Mouse (Mus musculus): ENCODE data around the gene Arl6ip5. TPM values are rescaled to one million over a fixed set of nuclear protein-coding genes. Genes with fewer than 3 reads are reported as not detected.

Arl6ip5 gene
- polyA plus RNA-seq, 1 experiment from 2014 or later: 66.1 TPM

DNA sequence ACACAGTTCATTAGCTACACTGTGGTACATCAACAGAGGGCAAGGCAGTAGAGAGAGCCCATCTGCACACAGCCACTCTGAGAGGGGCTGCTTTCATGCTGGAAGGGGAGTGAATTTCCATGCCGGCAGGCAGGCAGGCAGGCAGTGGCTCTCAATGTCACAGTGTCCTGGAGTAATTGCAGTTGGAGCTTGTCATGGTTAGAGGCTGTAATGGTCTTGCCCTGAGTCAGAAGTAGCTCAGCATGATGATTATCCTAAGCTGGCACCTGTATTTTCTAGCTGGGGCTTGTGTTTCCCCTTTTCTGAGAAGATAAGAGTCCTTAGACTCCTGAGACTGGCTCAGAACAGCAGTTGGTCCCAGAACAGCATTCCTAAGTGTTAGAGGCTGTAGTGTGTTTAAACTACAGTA lies 15.6 kb downstream of the Arl6ip5 start:
- ATAC-seq (ENCODE audit: low FRiP score, low read depth): no peak
- H3K9me3 ChIP-seq: no peaks in the 10 kb centered on the region
- 47% methylated on average over 1 of the region's 1 CpGs for WGBS
- no peak overlapping the region for H3K9ac ChIP-seq (replicated peaks)
- no peak overlapping the region for H3K27ac ChIP-seq (replicated peaks)
- H3K36me3 ChIP-seq: peaks cover 13% of the 10 kb centered on the region
- no peak overlapping the region for H3K4me3 ChIP-seq
- H3K4me2 ChIP-seq (replicated peaks): no peak overlapping the region
- peaks cover 14% of the 10 kb centered on the region for H3K4me1 ChIP-seq
- no peaks in the 10 kb centered on the region for H3K27me3 ChIP-seq

- WGBS: 94% methylated on average over 9 of the region's 9 CpGs
- H3K4me1 ChIP-seq: peaks cover 6% of the 10 kb centered on the region
Measured at GRCm38 (mm10) chr6:97227067-97227847, 16.8 kb downstream of the Arl6ip5 start.

DNA sequence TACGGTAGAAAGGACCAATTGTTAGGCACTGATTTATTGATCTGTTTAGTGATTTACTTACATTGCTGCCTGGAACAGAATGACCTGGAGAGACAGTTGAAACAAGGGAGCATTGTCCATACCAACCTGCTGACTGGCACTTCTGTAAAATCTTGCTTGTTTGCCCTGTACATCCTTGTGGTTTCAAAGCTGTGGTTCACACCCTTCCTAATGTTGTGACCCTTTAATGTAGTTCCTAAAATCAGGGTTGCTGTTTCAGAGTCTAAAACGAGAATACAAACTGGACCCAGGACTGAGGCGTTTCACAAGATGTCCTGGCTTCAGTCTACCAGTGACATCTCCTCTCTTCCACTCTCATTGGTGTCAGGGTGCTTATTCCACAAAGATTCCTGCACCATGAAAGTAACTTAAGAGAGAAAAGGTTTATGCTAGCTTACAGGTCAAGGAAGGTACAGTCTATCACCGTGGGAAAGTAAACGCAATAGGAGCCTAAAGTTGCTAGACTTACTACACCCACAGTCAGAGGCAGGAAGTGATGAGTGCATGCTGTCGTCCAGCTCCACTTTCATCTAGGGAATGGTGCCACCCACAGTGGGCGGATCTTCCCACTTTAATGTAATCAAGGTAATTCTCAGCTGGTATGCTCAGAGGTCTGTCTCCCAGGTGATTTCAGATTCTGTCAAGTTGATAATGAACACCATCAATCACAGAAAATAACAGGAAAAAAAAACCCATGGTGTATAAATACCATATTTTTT lies 24.6 kb downstream of the Arl6ip5 start:
- WGBS: 91% methylated on average over 7 of the region's 7 CpGs
- no peak for ATAC-seq (ENCODE audit: low FRiP score, low read depth)
- no peaks in the 10 kb centered on the region for H3K4me1 ChIP-seq

More at GRCm38 (mm10) chr6:97227067-97227847, 16.8 kb downstream of the Arl6ip5 start:
- Histone ChIP-seq H3K9ac (replicated peaks) (no peak overlapping the region), H3K27me3 (no peaks in the 10 kb centered on the region), H3K4me2 (replicated peaks) (no peak overlapping the region), H3K9me3 (no peaks in the 10 kb centered on the region), H3K27ac (replicated peaks) (no peak overlapping the region), H3K4me3 (no peak overlapping the region), H3K36me3 (peaks cover 18% of the 10 kb centered on the region)
- no peak for ATAC-seq (ENCODE audit: low FRiP score, low read depth)

DNA sequence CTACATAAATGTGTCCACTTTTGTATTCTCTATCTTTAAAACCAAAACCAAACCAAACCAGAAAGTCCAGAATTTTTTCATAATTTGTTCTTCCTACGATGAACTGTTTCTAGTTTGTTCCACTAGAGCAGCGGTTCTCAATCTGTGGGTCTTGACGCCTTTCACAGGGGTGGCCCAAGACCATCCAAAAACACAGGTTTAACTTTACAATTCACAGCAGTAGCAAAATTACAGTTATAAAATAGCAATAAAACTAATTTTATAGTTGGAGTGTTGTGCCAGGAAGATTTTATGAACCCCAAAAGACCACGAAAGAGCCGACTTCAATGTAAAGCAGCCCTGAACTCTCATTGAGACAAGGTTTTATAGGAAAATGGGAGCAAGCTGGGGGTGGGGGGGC lies 25.6 kb downstream of the Arl6ip5 start:
- no peak for ATAC-seq (ENCODE audit: low FRiP score, low read depth)
- Histone ChIP-seq H3K4me1 (no peaks in the 10 kb centered on the region), H3K27ac (replicated peaks) (no peak overlapping the region), H3K27me3 (no peaks in the 10 kb centered on the region), H3K9me3 (no peaks in the 10 kb centered on the region), H3K4me2 (replicated peaks) (no peak overlapping the region), H3K9ac (replicated peaks) (no peak overlapping the region), H3K4me3 (no peak overlapping the region), H3K36me3 (peaks cover 11% of the 10 kb centered on the region)
- 96% methylated on average over 5 of the region's 5 CpGs for WGBS

More for the DNA sequence above, 24.6 kb downstream of the Arl6ip5 start:
- H3K9ac ChIP-seq (replicated peaks): no peak overlapping the region
- no peak overlapping the region for H3K4me2 ChIP-seq (replicated peaks)
- H3K4me3 ChIP-seq: no peak overlapping the region
- no peaks in the 10 kb centered on the region for H3K9me3 ChIP-seq
- peaks cover 17% of the 10 kb centered on the region for H3K36me3 ChIP-seq
- no peaks in the 10 kb centered on the region for H3K27me3 ChIP-seq
- H3K27ac ChIP-seq (replicated peaks): no peak overlapping the region

GRCm38 (mm10) chr6:97239360-97239759 lies 28.9 kb downstream of the Arl6ip5 start:
- no peaks in the 10 kb centered on the region for H3K9me3 ChIP-seq
- no peak overlapping the region for H3K9ac ChIP-seq (replicated peaks)
- WGBS: 95% methylated on average over 6 of the region's 6 CpGs
- no peak overlapping the region for H3K4me2 ChIP-seq (replicated peaks)
- no peaks in the 10 kb centered on the region for H3K27me3 ChIP-seq
- no peaks in the 10 kb centered on the region for H3K36me3 ChIP-seq
- no peak overlapping the region for H3K27ac ChIP-seq (replicated peaks)
- H3K4me3 ChIP-seq: no peak overlapping the region
- ATAC-seq (ENCODE audit: low FRiP score, low read depth): no peak
- no peaks in the 10 kb centered on the region for H3K4me1 ChIP-seq

DNA sequence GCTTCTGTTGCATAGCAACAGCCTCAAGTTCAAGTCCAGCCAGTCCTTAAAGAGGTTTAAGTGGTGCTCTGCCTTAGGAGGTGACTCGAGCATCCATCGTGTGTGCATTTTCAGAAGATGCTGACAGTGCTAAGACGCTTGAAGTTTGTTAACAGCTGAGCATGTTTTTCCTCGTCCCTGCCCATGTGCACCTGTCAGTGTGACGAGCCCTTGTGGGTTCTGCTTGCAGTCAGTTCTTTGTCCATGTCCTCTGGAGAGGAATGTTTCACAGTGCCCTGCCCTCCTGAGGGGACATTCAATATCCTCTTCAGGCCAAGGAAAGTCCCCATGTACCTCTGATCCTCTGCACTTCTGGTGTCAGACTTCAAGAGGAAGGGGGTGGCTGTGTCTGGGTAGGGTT lies 29.6 kb downstream of the Arl6ip5 start:
- Histone ChIP-seq H3K27me3 (no peaks in the 10 kb centered on the region), H3K27ac (replicated peaks) (no peak overlapping the region), H3K36me3 (no peaks in the 10 kb centered on the region), H3K4me1 (no peaks in the 10 kb centered on the region), H3K4me3 (no peak overlapping the region), H3K4me2 (replicated peaks) (no peak overlapping the region), H3K9me3 (no peaks in the 10 kb centered on the region), H3K9ac (replicated peaks) (no peak overlapping the region)
- WGBS: 88% methylated on average over 5 of the region's 5 CpGs
- ATAC-seq (ENCODE audit: low FRiP score, low read depth): no peak

DNA sequence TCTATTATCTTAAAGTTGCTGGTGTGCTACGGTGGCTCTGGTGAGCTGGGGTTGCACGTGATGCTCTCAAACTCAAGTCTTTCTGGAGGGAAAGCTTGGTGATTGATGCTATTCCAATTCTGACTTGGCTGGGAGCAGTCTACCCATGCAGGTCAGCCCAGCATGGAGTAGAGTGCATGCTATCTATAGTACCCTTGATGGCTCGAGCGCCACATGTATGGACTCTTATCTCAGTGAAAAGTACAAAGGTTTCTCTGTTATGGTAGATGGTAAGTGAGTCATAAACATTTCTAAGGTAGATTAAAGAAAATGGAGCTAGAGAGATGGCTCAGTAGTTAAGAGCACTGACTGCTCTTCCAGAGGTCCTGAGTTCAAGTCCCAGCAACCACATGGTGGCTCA lies 32.0 kb downstream of the Arl6ip5 start:
- Histone ChIP-seq H3K9ac (replicated peaks) (no peak overlapping the region), H3K27ac (replicated peaks) (no peak overlapping the region), H3K9me3 (no peaks in the 10 kb centered on the region), H3K4me2 (replicated peaks) (no peak overlapping the region), H3K4me3 (no peak overlapping the region), H3K4me1 (no peaks in the 10 kb centered on the region), H3K27me3 (no peaks in the 10 kb centered on the region), H3K36me3 (no peaks in the 10 kb centered on the region)
- ATAC-seq (ENCODE audit: low FRiP score, low read depth): no peak
- 91% methylated on average over 4 of the region's 4 CpGs for WGBS

DNA sequence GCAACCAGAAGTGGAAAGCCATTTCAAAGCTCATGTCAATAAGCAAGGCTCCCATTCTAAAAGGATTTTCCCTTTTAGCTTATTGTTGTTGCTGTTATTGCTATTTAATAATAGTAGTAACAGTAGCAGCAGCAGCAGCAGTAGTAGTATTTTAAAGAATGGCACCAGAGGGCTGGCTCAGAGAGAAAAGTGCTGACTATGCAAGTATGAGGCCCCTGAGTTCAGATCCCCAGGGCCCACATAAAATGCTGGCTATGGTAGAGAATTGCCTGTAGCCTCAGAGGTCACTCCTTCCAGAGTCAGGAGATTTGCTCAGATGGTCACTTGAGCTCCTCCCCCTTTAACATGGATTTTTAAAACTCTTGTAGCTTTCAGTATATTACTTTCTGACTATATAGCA lies 34.7 kb downstream of the Arl6ip5 start:
- Histone ChIP-seq H3K4me1 (no peaks in the 10 kb centered on the region), H3K27me3 (no peaks in the 10 kb centered on the region), H3K36me3 (no peaks in the 10 kb centered on the region), H3K4me2 (replicated peaks) (no peak overlapping the region), H3K9me3 (no peaks in the 10 kb centered on the region), H3K9ac (replicated peaks) (no peak overlapping the region), H3K4me3 (no peak overlapping the region), H3K27ac (replicated peaks) (no peak overlapping the region)
- ATAC-seq (ENCODE audit: low FRiP score, low read depth): no peak

DNA sequence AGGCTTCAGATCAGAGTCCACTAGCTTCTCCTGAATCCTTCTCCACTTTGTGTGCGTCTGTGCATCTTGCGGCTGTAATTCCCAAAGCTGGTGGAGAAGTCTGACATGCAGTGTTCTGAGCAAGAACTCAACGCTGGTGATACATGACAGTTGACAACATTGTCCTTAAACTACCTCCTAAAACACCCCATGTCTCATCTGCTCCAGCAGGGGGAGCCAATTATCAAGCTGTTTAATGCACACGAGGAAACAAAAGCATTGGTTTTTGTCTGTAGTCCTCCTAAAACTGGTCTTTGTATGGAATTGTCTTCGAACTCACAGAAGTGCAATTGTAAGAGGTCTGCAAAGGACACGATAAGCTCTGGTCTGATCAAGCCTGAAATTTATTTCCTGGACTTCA lies 40.5 kb downstream of the Arl6ip5 start:
- ATAC-seq (ENCODE audit: low FRiP score, low read depth): no peak
- no peak overlapping the region for H3K4me2 ChIP-seq (replicated peaks)
- H3K9me3 ChIP-seq: no peaks in the 10 kb centered on the region
- no peak overlapping the region for H3K27ac ChIP-seq (replicated peaks)
- H3K4me1 ChIP-seq: no peaks in the 10 kb centered on the region
- H3K27me3 ChIP-seq: no peaks in the 10 kb centered on the region; the same call in 1 of the 2 replicates
- H3K9ac ChIP-seq (replicated peaks): no peak overlapping the region
- WGBS: 52% methylated on average over 6 of the region's 6 CpGs
- no peak overlapping the region for H3K4me3 ChIP-seq
- no peaks in the 10 kb centered on the region for H3K36me3 ChIP-seq

DNA sequence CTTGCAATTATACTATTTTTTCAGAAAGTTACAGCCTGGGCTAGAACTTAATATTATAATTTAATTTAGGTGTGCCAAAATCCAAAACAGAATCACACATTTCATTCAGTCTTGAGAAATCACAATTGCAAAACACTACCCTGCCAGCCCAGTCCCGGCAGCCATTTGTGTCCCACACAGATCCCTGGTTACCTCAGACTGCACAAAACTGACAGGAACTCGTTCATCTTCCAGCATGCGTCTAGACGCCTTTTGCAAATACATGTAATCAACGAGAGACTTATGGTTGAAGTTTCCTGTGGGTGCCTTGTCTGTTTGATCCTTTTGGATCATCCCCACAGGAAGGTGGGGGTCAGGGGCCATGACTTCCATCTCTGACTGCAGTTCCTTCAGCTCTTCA lies 41.6 kb downstream of the Arl6ip5 start:
- Histone ChIP-seq H3K4me1 (no peaks in the 10 kb centered on the region), H3K4me3 (no peak overlapping the region), H3K9ac (replicated peaks) (no peak overlapping the region), H3K36me3 (no peaks in the 10 kb centered on the region), H3K9me3 (no peaks in the 10 kb centered on the region), H3K27me3 (no peaks in the 10 kb centered on the region; the same call in 1 of the 2 replicates), H3K4me2 (replicated peaks) (no peak overlapping the region), H3K27ac (replicated peaks) (no peak overlapping the region)
- 83% methylated on average over 5 of the region's 5 CpGs for WGBS
- ATAC-seq (ENCODE audit: low FRiP score, low read depth): no peak

GRCm38 (mm10) chr6:97252711-97253221 lies 42.3 kb downstream of the Arl6ip5 start, which contains the start of gene Lmod3:
TSS of gene Lmod3 (minus strand) at chr6:97252759.
- Histone ChIP-seq H3K9me3 (no peaks in the 10 kb centered on the region), H3K36me3 (no peaks in the 10 kb centered on the region)
- no peak for ATAC-seq (ENCODE audit: low FRiP score, low read depth)

DNA sequence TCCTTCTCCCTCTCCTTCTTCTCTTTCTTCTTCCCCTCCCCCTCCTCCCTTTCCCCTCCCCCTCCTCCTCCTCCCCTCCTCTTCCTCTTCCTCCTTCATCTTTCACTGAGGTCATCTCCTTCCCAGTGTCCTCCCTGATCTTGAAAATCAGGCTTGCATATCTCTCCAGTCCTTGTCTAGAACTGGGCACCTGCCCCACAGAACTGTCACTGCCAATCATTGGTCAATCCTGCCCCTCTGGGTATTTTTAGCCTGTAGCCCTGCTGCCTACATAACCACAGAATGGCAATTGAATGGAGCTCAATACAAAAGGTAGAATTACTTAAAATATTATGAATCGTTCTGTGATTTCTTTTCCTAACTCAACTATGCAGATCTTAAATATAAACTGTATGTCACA lies 48.0 kb downstream of the Arl6ip5 start:
- no peak overlapping the region for H3K9ac ChIP-seq (replicated peaks)
- no peaks in the 10 kb centered on the region for H3K27me3 ChIP-seq
- no peak overlapping the region for H3K4me2 ChIP-seq (replicated peaks)
- no peaks in the 10 kb centered on the region for H3K36me3 ChIP-seq
- H3K4me1 ChIP-seq: no peaks in the 10 kb centered on the region
- no peak for ATAC-seq (ENCODE audit: low FRiP score, low read depth)
- H3K27ac ChIP-seq (replicated peaks): no peak overlapping the region
- WGBS: 88% methylated on average over 1 of the region's 1 CpGs
- H3K4me3 ChIP-seq: no peak overlapping the region
- H3K9me3 ChIP-seq: no peaks in the 10 kb centered on the region

More at GRCm38 (mm10) chr6:97252711-97253221, 42.3 kb downstream of the Arl6ip5 start, which contains the start of gene Lmod3:
- no peak within 1 kb of the TSS for H3K9ac ChIP-seq (replicated peaks)
- H3K4me2 ChIP-seq (replicated peaks): no peak within 1 kb of the TSS
- no peaks in the 10 kb centered on the region for H3K4me1 ChIP-seq
- H3K27ac ChIP-seq (replicated peaks): no peak within 1 kb of the TSS
- 26% methylated on average over 9 of the region's 9 CpGs for WGBS
- H3K4me3 ChIP-seq: no peak within 1 kb of the TSS
- H3K27me3 ChIP-seq: no peaks in the 10 kb centered on the region; the same call in 1 of the 2 replicates
